Mouse (Mus musculus): Measurements from ENCODE around the gene Btbd35f15. TPM values are rescaled to one million over a fixed set of nuclear protein-coding genes. Genes with fewer than 3 reads are reported as not detected.
"Not testable (repeated sequence)": the region's sequence is repeated elsewhere in the genome, so short reads cannot be mapped to it uniquely, and the experiment has no call there.

Gene Btbd35f15
- not detected for total RNA-seq (2022)

DNA sequence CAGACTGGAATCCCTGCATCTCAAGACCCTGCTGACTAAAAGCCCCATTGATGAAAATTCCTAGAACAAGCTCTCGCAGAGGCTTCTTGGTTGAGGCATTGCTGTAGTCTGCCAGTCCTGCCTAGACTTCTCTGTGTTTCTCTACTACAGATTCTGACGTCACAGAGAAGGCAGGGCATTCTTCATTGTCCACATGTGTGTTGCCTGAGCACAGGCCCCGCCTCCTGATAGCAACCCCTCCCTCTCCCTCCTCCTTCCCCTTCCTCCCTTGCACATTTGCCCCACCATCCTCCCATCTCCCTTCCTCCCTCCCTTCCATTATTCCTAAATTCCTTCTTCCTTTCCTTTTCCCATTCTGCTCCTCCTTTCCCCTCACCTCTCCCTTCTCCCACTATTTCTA lies at the start of gene Btbd35f15:
Gene Btbd35f15 (minus strand): TSS at position 101 of the 400 bp plus-strand sequence.
- not testable (repeated sequence) for DNase-seq

Other genes starting within 250 kb of the Btbd35f15 start
- gene Btbd35f13, start 79.9 kb upstream of the Btbd35f15 start, total RNA-seq (2022), result not detected
- gene Btbd35f14, start 125.0 kb upstream of the Btbd35f15 start, total RNA-seq (2022), result not detected

Data from adrenal gland, adult 8-10 months (tissue).